Mouse (Mus musculus): ENCODE results near the gene Gcfc2. TPM values are rescaled to one million over a fixed set of nuclear protein-coding genes. Genes with fewer than 3 reads are reported as not detected.

The Gcfc2 gene
- total RNA-seq, 2 experiments from 2014 or later: 5.3 to 7.4 TPM

DNA sequence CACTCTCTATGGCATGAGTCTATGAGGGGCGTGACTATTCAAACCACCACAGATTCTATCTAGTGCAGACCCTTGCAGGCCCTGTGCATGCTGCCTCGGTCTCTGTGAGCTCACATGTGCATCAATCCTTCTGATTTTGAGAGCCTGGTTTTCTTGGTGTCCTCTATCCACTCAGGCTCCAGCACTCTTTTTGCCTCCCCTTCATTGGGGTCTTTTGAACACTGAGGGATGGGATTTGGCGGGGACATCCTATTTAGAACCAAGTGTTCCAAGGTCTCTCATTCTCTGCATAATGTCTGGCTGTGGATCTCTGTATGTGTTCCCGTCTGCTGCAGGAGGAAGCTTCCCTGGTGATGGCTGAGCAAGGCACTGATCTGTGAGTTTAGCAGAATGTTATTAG, 55.8 kb downstream of the Gcfc2 start:
- no peak for DNase-seq

DNA sequence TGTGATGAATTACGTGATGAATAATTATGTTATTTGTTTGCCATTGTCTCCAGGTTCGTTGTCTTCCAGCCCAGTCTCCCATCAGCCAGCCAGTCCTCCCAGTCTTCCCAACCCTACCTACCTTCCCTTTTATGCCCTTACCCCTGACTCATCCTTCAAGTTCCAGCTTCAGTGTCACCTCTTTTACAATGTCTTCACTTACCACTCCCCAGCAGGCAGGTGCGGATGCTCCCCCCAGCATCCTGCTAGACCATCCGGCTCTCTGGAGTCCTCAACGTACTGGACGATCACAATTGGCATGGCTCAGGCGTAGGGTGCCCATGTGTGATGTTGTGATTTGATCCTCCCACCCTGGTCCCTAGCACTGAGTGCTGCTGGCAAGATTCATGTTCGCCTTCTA, 62.7 kb downstream of the Gcfc2 start:
- no peak for DNase-seq

DNA sequence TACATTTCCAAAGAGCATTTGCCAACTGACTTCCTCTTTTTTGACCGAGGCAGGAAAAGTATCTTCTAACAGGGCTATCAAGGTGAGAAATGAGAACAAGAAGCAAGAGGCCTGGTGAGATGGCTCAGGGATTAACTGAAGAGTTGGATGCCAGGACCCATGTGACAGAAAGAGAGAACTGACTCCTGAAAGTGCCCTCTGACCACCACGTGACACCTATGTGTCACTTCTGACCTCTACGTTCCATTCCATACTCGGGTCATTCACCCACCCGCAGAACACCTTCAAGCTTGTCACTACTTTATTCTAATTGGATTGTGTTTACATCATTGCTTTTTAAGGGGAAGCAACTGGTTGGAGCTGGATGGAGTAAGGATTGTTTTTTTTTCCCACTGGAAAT, 63.1 kb downstream of the Gcfc2 start:
- DNase-seq: no peak

DNA sequence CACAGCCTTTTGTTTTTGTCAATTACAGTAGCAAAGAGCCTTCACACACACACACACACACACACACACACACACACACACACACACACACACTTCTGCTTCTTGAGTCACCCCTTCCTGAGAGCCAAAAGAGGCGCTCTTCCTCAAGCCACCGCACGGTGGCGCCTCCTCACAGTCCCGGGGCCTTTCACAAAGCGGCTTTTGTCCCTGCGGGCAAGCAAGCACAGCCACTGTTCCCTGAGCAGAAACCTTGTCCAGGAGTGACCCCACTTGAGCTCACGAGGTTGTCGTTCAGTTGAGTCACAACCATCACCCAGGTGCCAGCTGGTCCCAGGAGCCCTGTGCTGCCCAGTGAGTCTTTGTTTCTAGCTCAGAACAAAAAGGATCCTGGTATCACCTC, 63.5 kb downstream of the Gcfc2 start:
- peak; percentile 89 for DNase-seq

DNA sequence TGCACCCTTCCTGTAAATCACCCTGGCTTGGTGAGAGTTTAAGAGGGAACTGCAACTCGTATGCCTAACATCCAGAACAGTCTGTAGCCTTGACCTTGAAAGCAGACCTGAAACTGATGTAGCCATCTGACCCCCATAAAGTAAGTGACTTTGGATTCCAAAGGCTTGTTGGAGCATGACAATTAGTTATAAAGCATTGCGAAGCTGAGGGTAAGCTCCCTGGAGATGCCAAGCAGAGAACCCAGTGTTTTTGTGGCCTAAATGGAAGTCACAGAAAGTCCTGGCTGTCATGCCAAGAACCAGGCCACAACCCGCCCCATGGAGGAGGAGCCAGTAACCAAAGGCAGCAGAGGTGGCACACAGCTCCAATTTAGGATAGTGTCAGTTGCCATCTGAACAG, 64.1 kb downstream of the Gcfc2 start:
- DNase-seq: no peak

DNA sequence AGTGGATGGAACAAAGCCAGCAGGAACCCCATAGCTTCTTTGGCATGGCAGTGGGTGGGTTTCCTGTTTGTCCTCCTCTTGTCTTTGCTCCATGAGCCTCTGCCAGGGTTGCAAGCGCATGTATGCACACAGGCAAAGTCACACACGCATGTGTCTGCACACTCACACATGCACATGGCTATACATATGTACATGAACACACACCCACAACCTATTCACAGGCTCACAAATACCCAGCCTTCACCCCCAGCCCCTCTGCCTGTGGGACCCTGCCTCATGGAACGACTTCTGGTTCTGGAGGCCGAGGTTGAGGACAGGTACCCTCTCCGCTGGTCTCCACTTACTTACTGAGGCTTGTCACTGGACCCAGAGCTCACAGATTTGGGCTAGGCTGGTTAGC, 64.9 kb downstream of the Gcfc2 start:
- no peak for DNase-seq

DNA sequence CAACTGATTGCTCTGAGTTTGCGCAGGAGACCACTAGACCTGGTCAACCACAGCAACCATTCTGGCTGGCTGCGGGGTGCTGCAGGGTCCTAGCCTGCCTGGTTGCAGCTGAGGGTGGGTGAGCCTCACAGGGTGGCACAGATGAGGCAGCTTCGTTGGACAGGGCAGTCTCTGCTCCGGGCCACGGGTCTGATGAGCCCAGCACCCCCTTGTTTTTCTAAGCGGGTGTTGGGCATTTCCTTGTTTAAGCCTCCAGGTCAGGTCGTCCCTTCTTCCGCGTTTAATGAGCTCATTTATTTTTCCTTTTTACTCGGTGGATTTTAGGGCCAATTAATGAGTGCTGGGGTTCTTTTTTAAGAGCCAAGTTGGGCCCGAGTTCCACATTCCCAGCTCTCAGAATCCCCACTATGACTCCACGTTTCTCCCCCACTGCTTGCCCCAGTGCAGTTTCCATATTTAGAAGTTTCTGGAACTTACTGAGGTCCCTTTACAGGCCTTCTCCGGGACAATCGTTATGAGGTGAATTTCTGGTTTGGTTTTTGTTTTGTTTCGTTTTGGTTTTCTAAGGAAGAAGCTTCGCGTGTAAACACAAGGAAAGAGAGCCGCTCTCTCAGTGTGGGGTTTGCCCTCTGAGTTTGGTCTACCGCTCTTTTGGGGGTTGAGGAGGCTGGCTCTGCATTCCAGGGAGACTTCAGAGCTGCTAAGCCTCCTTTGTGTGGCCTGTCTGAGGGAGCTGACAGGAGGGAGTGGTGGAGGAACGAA, 66.8 kb downstream of the Gcfc2 start:
- DNase-seq: no peak

Small RNAs within 50 kb of the gene (microRNA-seq; reads per million reads assigned to microRNA genes)
- gene Mir468: 0 reads per million in 2 experiments
- 0 reads per million in 2 experiments for gene Mir7232

Other genes starting within 250 kb of the Gcfc2 start
- gene Mrpl19, start 42.3 kb downstream of the Gcfc2 start, total RNA-seq (2021): 10 to 100 TPM; 42.7 to 45.2 TPM
- 1 to 10 TPM; 7.1 to 8.8 TPM for gene Eva1a, start 117.4 kb downstream of the Gcfc2 start, total RNA-seq (2021)